Mouse (Mus musculus): ENCODE measurements around the gene Zbtb12. TPM values are rescaled to one million over a fixed set of nuclear protein-coding genes. Genes with fewer than 3 reads are reported as not detected.

The Zbtb12 gene
- polyA plus RNA-seq, 2 experiments = 0.14 to 6.2 TPM

DNA sequence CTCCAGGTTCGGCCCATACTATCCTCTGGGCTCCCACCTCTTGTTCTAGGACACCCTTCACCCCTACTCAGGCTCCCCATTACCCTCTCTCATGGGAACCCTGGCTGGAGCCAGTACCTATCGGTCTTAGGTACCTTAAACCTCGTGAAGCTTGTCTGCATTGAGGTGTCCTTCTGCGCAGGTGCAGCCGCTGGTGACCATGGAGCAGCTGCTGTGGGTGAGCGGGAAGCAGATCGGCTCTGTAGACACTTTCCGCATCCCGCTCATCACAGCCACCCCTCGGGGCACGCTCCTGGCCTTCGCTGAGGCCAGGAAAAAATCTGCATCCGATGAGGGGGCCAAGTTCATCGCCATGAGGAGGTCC lies 52.4 kb downstream of the Zbtb12 start:
- no peaks in the 10 kb centered on the region for H3K36me3 ChIP-seq (replicated peaks; ENCODE audit: control insufficient read depth, insufficient read depth, low read depth)
- no peak overlapping the region for H3K27ac ChIP-seq
- H3K9me3 ChIP-seq (ENCODE audit: control insufficient read depth, low read length) = no peaks in the 10 kb centered on the region
- DNase-seq (ENCODE audit: low read depth in 3 of 3, low spot score in 3 of 3) (no peak), ATAC-seq (ENCODE audit: insufficient read depth) (no peak)
- 18% methylated on average over 14 of the region's 14 CpGs for WGBS (ENCODE audit: insufficient replicate concordance)
- H3K27me3 ChIP-seq (ENCODE audit: control insufficient read depth, insufficient read depth, low read length) = no peaks in the 10 kb centered on the region
- peaks cover 2 to 5% of the 10 kb centered on the region in 2 experiments; a peak in 3 of 4 replicates for H3K4me1 ChIP-seq (replicated peaks; ENCODE audit: control insufficient read depth in 2 of 2, insufficient read depth in 2 of 2, low read length in 1 of 2)
- H3K4me2 ChIP-seq (ENCODE audit: low read depth) = peak overlapping the region; percentile 89
- peak overlapping the region; percentile 61 to 62 for H3K4me3 ChIP-seq (ENCODE audit: insufficient read depth in 1 of 2, low read depth in 2 of 2, low read length in 2 of 2)
- TF ChIP-seq EP300 (IDR thresholded peaks at IDR 0.05; ENCODE audit: low read depth) = no peak
- TF ChIP-seq CTCF (IDR thresholded peaks at IDR 0.05; ENCODE audit: low read depth) = no peak
- H3K9ac ChIP-seq (replicated peaks) = peak overlapping the region; percentile 58

DNA sequence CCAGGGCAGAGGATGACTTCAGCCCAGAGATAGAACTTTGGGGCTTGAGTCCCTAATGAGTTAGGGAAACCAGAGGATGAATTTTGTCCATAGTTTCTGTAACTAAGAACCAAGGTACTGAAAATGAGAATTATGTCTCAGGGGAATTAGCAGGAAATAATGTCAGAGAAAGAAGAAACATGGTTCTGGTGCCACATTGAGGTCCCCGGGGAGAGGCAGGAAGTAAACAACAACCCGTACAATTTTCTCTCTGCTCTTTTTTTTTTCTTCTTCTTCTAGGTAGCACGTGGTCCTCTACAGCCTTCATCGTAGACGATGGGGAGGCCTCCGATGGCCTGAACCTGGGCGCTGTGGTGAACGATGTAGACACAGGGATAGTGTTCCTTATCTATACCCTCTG lies 53.0 kb downstream of the Zbtb12 start:
- WGBS (ENCODE audit: insufficient replicate concordance) = 68% methylated on average over 8 of the region's 8 CpGs
- no peak for ATAC-seq (ENCODE audit: insufficient read depth)
- no peaks in the 10 kb centered on the region for H3K9me3 ChIP-seq (ENCODE audit: control insufficient read depth, low read length)

GRCm38 (mm10) chr17:34934031-34934430 lies 54.7 kb downstream of the Zbtb12 start:
- Histone ChIP-seq H3K4me2 (ENCODE audit: low read depth) (peak overlapping the region; percentile 31), H3K4me1 (replicated peaks; ENCODE audit: control insufficient read depth in 2 of 2, insufficient read depth in 2 of 2, low read length in 1 of 2) (peaks cover 2 to 5% of the 10 kb centered on the region in 2 experiments; a peak in 3 of 4 replicates), H3K36me3 (replicated peaks; ENCODE audit: control insufficient read depth, insufficient read depth, low read depth) (no peaks in the 10 kb centered on the region), H3K27me3 (ENCODE audit: control insufficient read depth, insufficient read depth, low read length) (no peaks in the 10 kb centered on the region), H3K9ac (replicated peaks) (no peak overlapping the region), H3K9me3 (ENCODE audit: control insufficient read depth, low read length) (no peaks in the 10 kb centered on the region), H3K27ac (no peak overlapping the region), H3K4me3 (ENCODE audit: insufficient read depth in 1 of 2, low read depth in 2 of 2, low read length in 2 of 2) (no peak overlapping the region)
- ATAC-seq (ENCODE audit: insufficient read depth) (no peak), DNase-seq (ENCODE audit: low read depth in 3 of 3, low spot score in 3 of 3) (no peak)
- WGBS (ENCODE audit: insufficient replicate concordance) = 73% methylated on average over 24 of the region's 24 CpGs
- TF ChIP-seq EP300 (IDR thresholded peaks at IDR 0.05; ENCODE audit: low read depth) = no peak
- TF ChIP-seq CTCF (IDR thresholded peaks at IDR 0.05; ENCODE audit: low read depth) = no peak

More for the DNA sequence above, 53.0 kb downstream of the Zbtb12 start:
- Histone ChIP-seq H3K9ac (replicated peaks) (peak overlapping the region; percentile 58; the same call in 1 of the 2 replicates), H3K27ac (no peak overlapping the region), H3K27me3 (ENCODE audit: control insufficient read depth, insufficient read depth, low read length) (no peaks in the 10 kb centered on the region), H3K4me1 (replicated peaks; ENCODE audit: control insufficient read depth in 2 of 2, insufficient read depth in 2 of 2, low read length in 1 of 2) (peaks cover 2 to 5% of the 10 kb centered on the region in 2 experiments; a peak in 3 of 4 replicates), H3K4me3 (ENCODE audit: insufficient read depth in 1 of 2, low read depth in 2 of 2, low read length in 2 of 2) (peak overlapping the region in 1 of 2 experiments; percentile 61; a peak in 2 of 4 replicates), H3K4me2 (ENCODE audit: low read depth) (peak overlapping the region; percentile 89), H3K36me3 (replicated peaks; ENCODE audit: control insufficient read depth, insufficient read depth, low read depth) (no peaks in the 10 kb centered on the region)
- no peak for DNase-seq (ENCODE audit: low read depth in 3 of 3, low spot score in 3 of 3)
- no peak for TF ChIP-seq EP300 (IDR thresholded peaks at IDR 0.05; ENCODE audit: low read depth)

DNA sequence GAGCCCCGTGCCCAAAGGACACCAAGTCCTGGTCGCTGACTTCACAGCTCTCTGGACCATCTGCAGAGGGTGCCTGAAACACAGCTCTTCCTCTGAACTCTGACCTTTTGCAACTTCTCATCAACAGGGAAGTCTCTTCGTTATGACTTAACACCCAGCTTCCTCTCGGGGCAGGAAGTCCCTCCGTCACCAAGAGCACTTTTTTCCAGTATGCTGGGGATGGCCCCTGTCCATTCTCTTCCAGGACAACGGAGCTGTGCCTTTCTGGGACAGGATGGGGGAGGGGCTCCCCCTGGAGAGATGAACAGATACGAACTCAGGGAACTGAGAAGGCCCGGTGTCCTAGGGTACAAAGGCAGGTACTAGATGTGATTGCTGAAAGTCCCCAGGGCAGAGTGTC lies 55.5 kb downstream of the Zbtb12 start:
- Histone ChIP-seq H3K27ac (no peak overlapping the region), H3K9ac (replicated peaks) (no peak overlapping the region), H3K9me3 (ENCODE audit: control insufficient read depth, low read length) (no peaks in the 10 kb centered on the region), H3K4me1 (replicated peaks; ENCODE audit: control insufficient read depth in 2 of 2, insufficient read depth in 2 of 2, low read length in 1 of 2) (peaks cover 2 to 5% of the 10 kb centered on the region in 2 experiments; a peak in 3 of 4 replicates), H3K4me2 (ENCODE audit: low read depth) (no peak overlapping the region), H3K36me3 (replicated peaks; ENCODE audit: control insufficient read depth, insufficient read depth, low read depth) (no peaks in the 10 kb centered on the region), H3K27me3 (ENCODE audit: control insufficient read depth, insufficient read depth, low read length) (no peaks in the 10 kb centered on the region), H3K4me3 (ENCODE audit: insufficient read depth in 1 of 2, low read depth in 2 of 2, low read length in 2 of 2) (no peak overlapping the region)
- TF ChIP-seq CTCF (IDR thresholded peaks at IDR 0.05; ENCODE audit: low read depth) (no peak), EP300 (IDR thresholded peaks at IDR 0.05; ENCODE audit: low read depth) (no peak)
- DNase-seq (ENCODE audit: low read depth in 3 of 3, low spot score in 3 of 3) (no peak), ATAC-seq (ENCODE audit: insufficient read depth) (no peak)
- WGBS (ENCODE audit: insufficient replicate concordance) = 40% methylated on average over 8 of the region's 8 CpGs

DNA sequence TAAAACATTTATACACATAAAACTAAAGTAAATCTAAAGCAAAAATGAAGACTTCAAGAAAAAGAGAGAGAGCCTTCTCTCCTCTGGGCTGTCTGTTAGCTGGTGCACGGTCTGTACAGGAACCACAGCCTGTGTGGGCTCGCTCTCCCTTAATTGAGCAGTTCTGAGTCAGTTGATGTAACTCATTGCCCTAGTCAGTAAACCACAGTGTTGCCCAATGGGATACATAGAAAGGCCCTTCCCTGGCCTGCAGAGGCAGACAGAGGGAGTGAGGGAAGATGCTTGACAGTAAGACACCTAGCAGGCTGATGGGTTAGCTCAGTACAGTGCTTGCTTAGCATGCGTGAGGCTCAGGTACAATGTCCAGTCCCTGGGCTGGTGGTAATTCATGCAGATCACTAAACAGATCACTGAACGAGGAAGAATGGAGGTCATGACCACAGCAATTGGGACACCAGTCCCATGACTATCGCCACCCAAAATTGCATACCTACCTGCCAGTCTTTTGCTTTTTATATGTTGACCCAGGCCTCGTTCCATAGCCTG lies 58.8 kb downstream of the Zbtb12 start:
- DNase-seq (ENCODE audit: low read depth in 3 of 3, low spot score in 3 of 3) (no peak), ATAC-seq (ENCODE audit: insufficient read depth) (no peak)
- Histone ChIP-seq H3K27ac (no peak overlapping the region), H3K4me3 (ENCODE audit: insufficient read depth in 1 of 2, low read depth in 2 of 2, low read length in 2 of 2) (no peak overlapping the region), H3K4me1 (replicated peaks; ENCODE audit: control insufficient read depth in 2 of 2, insufficient read depth in 2 of 2, low read length in 1 of 2) (peaks cover 4 to 6% of the 10 kb centered on the region in 2 experiments), H3K9ac (replicated peaks) (no peak overlapping the region), H3K27me3 (ENCODE audit: control insufficient read depth, insufficient read depth, low read length) (no peaks in the 10 kb centered on the region), H3K4me2 (ENCODE audit: low read depth) (no peak overlapping the region), H3K9me3 (ENCODE audit: control insufficient read depth, low read length) (no peaks in the 10 kb centered on the region), H3K36me3 (replicated peaks; ENCODE audit: control insufficient read depth, insufficient read depth, low read depth) (no peaks in the 10 kb centered on the region)
- 68% methylated on average over 6 of the region's 6 CpGs for WGBS (ENCODE audit: insufficient replicate concordance)
- no peak for TF ChIP-seq CTCF (IDR thresholded peaks at IDR 0.05; ENCODE audit: low read depth)

Data from liver, embryonic 14.5 days (tissue).